Mouse (Mus musculus): Measurements from ENCODE around the gene Iqcn. TPM values are rescaled to one million over a fixed set of nuclear protein-coding genes. Genes with fewer than 3 reads are reported as not detected.
A peak's percentile ranks its signal among the peaks of the same experiment; 100 is the strongest.

Iqcn gene
- polyA plus RNA-seq, 1 experiment from 2014 or later, result 0.04 TPM

DNA sequence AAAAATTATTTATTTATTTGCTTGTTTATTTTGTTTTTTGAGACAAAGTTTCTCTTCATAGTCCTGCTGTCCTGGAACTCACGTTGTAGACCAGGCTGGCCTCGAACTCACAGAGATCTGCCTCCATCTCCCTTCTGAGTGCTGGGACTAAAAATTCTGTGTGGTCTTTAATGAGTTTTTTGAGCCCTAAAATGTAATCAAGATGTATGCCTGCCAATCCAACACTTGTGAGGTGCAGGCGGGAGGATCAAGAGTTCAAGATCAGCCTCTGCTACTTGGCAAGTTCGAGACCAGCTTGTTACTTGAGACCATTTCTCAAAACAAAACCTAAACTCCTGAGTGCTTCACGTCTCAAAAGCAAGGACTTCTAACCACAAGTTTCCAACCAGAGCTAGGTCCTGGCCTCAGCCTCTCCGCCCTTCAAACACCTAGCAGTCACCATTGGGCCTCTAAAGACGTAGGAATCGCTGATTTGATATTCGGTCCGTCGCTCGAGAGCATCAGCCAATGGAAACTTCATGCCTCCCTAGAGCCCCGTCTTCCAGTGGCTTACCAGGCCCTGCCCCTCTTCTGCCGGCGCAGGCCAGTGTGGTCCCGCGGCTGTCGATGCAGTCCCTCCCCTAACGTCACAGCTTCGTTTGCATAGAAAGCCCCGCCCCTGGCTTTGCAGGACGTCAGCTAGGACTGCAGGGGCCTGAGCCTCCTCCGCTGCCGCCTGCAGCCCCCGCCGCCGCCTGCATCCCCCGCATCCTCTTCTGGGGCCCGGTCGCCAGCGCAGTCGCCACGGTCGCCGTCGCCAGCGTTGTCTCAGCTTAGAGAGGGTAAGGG lies 51.0 kb downstream of the Iqcn start, which contains the start of gene Rab3a:
Gene Rab3a (plus strand): TSS at position 637 of the 828 bp plus-strand sequence.
- peak; percentile 96 for DNase-seq (ENCODE audit: low spot score)

DNA sequence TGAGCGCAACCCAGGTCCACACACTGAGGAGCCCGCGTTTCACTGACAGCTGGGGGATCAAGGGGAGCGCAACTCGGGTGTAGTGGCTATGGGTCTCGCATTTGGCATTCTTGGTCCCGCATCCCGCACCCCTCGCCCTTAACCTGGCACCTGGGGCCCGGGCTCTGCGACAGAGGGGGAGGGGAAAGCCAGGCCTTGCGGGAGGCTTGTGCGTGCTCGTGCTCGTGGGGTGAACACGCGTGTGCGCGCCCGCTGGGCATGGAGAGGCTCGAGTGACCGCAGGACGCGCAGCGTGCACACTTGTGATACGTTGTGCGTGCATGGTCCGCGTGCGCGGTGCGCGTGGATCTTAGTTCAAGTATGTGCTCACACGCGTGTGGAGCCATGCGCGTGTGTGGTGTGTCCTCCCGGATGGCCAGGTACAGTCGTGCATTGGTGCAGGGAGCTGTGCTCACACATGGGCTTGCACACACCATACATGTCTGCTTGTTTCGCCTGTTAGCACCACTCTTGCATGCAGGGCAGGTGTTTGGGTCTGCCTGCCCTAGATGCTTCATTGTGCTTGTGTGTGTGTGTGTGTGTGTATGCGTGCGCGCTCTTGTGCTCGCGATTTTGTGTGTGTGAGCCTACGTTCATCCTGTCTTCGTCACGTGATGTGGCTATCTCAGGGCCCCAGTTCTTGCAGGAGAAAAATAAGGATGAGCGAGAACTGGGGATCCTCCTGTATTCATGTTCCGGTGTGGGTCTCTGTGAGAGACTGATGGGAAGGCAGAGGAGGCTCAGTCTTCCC lies 51.8 kb downstream of the Iqcn start:
- DNase-seq (ENCODE audit: low spot score), result peak; percentile 60

DNA sequence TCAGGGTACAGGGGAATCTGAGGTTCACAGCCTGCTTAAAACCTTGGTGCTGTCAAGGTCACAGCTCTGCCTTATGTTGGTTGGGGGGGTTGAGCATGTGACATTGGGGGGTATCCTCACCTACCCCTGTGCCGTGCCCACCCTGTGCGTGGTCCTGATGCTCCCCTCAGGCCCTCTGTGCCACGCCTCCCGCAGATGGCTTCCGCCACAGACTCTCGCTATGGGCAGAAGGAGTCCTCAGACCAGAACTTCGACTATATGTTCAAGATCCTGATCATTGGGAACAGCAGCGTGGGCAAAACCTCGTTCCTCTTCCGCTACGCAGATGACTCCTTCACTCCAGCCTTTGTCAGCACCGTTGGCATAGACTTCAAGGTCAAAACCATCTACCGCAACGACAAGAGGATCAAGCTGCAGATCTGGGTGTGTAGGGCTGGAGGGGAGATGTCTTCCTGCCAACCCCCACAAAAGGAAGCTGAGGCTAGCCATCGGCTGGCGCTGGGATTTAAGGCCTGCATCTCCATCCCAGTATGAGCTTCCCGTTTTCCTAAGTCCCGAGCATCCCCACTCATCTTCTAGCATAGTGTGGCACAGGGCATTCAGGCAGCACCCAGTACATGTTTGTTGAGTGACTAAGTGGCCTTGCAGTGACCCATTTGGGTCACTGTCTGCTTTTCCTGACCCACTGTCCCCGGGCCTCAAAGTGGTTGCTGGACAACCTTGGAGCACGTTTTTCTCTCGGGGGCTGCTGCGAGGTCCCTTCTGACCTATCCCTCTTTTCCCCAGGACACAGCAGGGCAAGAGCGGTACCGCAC lies 52.6 kb downstream of the Iqcn start:
- DNase-seq (ENCODE audit: low spot score), result no peak

DNA sequence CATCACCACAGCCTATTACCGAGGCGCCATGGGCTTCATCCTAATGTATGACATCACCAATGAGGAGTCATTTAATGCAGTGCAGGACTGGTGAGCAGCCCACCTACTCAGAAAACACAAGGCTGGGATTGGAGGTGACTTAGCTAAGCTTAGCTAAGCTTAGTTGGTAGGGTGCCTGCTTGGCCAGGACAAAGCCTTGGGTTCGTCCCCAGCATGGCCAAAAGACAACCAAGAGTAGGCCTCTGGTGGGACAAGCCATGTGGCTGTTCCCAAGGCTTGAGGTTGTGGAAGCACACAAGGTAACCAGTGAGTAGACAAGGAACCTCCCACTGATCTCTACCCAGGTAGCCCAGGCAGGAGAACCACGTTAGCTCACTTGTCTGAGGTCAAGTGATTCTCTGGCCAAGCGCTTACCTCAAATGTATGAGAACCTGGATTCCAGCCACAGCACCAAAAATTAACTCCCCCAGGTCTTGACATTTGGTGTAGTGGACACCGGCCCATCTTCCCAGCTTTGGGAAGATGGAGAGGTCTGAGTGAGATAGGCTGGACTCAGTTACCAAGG lies 53.3 kb downstream of the Iqcn start:
- no peak for DNase-seq (ENCODE audit: low spot score)

DNA sequence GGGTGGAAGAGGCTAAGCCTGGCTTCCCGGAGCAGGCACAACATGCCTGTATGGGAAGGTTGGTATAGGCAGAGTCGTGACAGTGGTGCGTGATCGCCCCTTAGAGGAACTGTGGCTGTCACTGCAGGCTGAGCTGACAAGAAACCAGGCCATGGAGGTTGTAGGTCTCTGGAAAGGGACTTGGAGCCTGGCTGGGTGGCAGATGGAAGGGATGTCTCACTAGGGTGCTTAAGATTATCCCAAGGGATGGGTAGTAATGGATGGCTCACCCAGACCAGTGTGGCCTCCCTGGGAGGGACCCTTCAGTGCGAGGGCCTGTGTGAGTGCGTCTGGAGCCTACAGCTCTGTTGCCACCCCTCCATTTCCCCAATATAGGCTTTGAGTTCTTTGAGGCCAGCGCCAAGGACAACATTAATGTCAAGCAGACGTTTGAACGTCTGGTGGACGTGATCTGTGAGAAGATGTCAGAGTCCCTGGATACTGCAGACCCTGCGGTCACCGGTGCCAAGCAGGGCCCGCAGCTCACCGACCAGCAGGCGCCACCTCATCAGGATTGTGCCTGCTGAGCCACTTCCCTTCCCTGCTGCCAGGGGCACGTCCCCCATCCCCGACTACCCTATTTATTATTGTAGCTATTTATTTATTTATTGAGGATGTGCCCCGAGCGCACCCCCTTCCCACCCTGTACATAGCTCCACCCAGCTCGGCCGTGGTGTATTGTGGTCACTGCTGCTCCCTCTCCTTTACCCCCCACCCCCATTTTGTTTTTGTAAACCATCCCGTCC lies 54.5 kb downstream of the Iqcn start:
- DNase-seq (ENCODE audit: low spot score), result no peak

DNA sequence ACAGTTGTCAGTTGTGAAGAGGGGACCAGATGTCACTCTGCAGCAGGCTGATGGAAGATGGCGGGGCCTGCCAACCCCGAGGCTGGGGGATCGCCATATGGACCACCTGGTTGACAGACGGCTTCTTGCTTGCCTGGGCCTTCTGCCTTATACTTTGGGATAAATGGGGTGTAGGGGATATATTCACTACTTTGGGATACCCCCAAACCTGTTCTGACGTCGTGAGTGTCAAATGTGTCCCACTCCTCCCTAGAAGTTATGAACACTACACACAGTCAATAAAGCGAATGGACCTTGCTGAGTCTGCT lies 55.0 kb downstream of the Iqcn start:
- no peak for DNase-seq (ENCODE audit: low spot score)

DNA sequence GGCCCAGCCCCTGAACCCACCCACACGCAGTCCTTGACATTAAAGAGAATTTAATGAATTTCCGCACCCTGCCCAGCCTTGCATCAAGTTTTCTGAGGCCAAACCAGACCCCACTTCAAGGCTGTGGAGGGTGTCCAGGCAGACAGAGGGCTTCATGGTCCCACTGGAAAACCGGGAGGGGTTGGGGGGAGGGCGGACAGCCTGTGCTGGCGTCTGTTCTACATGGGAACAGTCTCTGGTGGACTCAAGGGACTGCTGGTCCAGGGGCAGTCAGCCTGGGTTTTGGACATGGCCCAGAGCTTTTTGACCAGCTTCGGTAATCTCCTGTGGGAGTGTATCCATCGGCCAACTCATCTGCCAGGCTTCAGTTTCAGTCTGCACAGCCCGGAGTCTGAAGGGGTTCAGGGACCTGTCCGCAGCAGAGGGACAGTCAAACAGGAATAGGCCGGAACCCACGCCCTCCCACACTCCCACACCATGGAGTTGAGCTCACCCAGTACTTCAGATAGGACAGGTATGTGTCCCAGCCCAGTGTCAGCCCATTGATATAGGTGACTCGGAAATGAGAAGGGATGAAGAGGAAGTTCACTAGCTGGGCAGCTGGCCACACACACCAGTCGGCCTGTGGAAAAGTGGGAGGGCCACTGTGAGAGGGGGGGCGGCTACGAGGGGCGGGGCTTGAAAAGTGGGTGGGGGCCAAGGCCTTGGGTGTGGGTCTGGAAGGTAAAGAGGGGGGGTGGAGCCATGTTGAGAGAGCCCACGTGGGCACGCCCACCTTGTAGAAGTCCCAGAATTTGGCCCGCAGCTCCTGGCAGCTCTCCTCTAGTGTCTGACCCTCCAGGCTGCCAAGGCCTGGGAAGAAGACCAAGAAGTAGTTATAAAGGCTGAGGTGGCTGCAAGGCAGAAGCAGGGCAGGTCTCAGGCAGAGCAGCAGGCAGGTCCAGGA lies 55.6 kb downstream of the Iqcn start:
- DNase-seq (ENCODE audit: low spot score), result no peak

GRCm38 (mm10) chr8:70760350-70760749 lies 57.1 kb downstream of the Iqcn start:
- peak; percentile 34 for DNase-seq (ENCODE audit: low spot score)

DNA sequence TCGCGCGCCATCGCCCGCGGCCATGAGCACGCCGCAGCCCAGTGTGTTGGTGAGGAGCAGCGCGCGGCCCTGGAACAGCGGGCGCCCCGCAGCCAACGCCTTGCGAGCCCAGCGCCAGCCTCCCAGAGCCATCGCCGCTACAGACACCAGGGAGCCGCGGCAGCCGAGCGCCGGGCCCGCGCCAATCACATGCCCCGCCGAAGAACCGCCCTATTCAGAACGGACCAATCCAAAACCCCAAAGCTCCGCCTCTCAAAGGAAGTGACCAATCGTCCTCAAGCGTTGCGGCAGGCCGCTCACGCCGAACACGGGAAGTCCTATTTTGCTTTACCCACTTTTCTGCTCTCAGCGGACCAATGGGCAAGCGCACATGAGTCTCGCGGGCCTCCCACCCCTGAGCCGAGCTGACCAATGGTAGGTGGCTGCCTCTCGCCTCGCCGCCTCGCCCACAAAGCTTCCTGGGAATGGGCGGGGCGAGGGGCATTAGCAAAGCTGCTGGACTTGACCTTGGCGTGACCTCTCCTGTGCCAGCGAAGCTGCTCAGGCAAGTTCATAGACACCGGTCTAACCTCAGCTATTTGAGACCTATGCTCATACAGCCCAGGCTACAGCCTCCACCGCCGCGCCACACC lies 57.6 kb downstream of the Iqcn start, which contains the start of gene Mpv17l2:
Gene Mpv17l2 (minus strand): TSS at position 172 of the 632 bp plus-strand sequence.
- DNase-seq (ENCODE audit: low spot score), result peak; percentile 98

DNA sequence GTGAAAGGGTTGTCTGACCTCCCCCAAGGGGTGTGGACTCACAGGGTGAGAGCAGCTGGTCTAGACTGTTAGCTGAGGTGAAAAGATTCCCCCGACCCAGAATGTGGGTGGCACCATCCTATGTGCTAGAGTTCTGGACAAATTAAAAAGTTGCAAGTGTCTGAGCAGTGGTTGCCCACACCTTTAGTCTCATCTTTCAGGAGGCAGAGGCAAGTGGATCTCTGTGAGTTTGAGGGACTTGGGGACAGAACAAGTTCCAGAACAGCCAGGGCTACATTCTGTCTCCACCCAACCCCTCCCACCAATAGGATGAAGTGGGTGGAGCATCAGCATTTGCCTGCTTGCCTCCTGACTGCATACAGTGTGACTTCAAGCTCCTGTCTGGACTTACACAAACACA lies 58.9 kb downstream of the Iqcn start:
- DNase-seq (ENCODE audit: low spot score), result no peak

- peak; percentile 72 for DNase-seq (ENCODE audit: low spot score)
Observed at GRCm38 (mm10) chr8:70763354-70763753, 60.1 kb downstream of the Iqcn start.

GRCm38 (mm10) chr8:70764026-70764425 lies 60.8 kb downstream of the Iqcn start:
- no peak for DNase-seq (ENCODE audit: low spot score)

- DNase-seq (ENCODE audit: low spot score), result no peak
Observed at GRCm38 (mm10) chr8:70764676-70765075, 61.4 kb downstream of the Iqcn start.

GRCm38 (mm10) chr8:70765329-70765728 lies 62.1 kb downstream of the Iqcn start:
- no peak for DNase-seq (ENCODE audit: low spot score)

- peak; percentile 63 for DNase-seq (ENCODE audit: low spot score)
Observed at GRCm38 (mm10) chr8:70765838-70766570, 62.7 kb downstream of the Iqcn start.

DNA sequence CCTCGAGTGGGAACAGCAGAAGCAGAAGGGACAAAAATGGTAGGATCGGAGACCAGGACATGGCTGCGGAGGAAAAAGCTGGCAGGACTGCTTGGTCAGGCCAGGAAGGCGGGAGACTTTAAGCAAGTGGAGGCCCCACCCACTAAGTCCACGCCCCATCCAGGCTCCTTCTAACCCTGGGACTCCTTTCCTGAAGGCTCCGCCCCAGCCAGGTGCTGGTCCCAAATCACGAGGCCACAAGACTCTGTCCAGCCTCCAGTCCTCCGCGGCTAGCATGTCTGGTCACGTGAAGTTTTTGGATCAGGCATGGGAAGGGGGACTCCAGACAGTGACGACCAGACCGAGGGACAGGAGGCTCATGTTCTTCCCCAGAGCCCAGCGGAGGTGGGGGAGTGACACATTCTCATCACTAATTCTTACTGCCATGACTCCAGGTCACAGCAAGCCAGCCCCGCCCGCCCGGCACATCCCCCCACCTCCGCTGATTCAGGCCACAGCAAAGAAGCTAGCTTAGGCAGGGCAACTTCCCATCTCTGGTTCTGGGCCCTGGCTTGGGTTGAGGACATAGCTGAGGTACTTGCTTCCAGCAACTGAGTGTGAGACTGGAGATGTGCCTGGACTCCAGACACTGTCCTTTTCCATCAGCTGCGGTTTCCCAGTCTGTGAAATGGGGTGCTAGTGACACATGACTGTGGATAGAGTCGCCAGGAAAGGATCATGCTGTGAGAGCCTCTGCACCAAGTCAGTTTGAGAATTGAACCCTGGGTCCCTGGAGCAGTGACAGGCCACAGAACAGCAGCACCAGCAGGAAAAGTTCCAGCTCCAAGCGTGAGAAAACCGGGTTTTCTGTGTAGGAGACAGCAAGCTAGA lies 63.5 kb downstream of the Iqcn start:
- no peak for DNase-seq (ENCODE audit: low spot score)

Data from thymus, postnatal 0 days (tissue).